Mouse (Mus musculus): ENCODE data around the gene Gm10354. TPM values are rescaled to one million over a fixed set of nuclear protein-coding genes. Genes with fewer than 3 reads are reported as not detected.
"Not testable (repeated sequence)": the region's sequence is repeated elsewhere in the genome, so short reads cannot be mapped to it uniquely, and the experiment has no call there.

Gene Gm10354
- not detected in 2 replicates for polyA plus RNA-seq (2016; fragmentation: Nextera tagmentation; extraction: Ambion mirVana)

DNA sequence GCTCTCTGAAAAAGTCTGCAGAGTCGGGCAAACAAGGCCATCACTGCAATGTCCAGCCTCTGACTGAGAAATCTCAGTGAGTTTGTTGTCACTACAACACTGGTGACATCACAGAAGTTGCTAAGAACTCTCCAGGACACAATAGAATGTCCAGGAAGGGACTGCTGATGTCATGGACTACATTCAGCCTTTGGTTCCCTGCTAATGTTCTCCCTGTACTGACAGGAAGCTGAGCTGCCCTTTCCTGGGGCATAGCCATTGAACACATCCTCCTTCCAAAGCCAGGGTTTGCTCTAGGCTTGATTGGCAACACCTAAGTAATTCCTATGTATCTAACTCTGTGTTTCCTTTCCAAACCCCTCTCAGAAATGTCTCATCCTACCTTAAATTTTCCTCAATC, at the start of gene Gm10354:
Gene Gm10354, minus strand, starts transcription at position 101 of the 400 bp plus-strand sequence.
- not testable (repeated sequence) for H3K4me1 ChIP-seq, H3K36me3 ChIP-seq
- WGBS (ENCODE audit: insufficient replicate concordance): 28% methylated on average over 1 of the region's 1 CpGs

DNA sequence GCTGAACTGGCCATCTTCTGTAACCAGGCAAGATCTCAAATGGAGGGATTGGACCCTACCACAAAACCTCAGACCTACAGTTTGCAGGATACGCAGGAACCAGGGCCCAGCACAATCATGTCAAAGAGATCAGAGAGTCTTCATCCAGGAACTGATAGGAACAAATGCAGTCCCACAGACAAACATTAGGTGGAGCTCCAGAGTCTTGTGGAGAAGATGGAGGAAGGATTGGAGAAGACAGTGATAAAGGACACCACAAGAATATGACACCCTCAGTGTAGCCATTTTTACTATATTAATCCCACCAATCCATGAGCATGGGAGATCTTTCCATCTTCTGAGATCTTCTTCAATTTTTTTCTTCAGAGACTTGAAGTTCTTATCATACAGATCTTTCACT, 45.6 kb upstream of the Gm10354 start:
- WGBS (ENCODE audit: insufficient replicate concordance): 67% methylated on average over 1 of the region's 1 CpGs
- not testable (repeated sequence) for H3K27ac ChIP-seq; H3K9ac ChIP-seq; H3K36me3 ChIP-seq; H3K27me3 ChIP-seq (replicated peaks); H3K9me3 ChIP-seq (replicated peaks); ATAC-seq; H3K4me3 ChIP-seq; H3K4me2 ChIP-seq; H3K4me1 ChIP-seq

More for the DNA sequence above, at the start of gene Gm10354:
- not testable (repeated sequence) for H3K27ac ChIP-seq; H3K4me3 ChIP-seq; H3K4me2 ChIP-seq; H3K27me3 ChIP-seq (replicated peaks); H3K9ac ChIP-seq; ATAC-seq; H3K9me3 ChIP-seq (replicated peaks)

DNA sequence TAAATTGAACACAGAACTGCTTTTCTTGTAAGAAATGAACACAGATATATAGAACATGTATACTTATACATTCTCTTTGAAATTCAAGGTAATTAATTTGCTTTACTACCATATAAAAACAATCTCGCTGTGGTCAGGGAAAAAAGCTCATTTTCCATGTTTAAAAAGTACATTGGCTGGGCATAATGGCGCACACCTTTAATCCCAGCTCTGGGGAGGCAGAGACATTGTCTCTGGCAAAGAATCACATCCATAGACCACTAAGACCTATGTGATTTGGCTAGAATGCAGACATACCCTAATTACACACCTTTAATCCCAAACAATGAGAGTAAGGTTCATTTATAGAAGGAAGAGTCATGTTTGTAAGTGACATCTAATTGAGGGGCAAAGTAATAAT, 41.3 kb upstream of the Gm10354 start:
- not testable (repeated sequence) for H3K4me2 ChIP-seq; ATAC-seq; H3K27me3 ChIP-seq (replicated peaks); H3K9ac ChIP-seq; H3K36me3 ChIP-seq; H3K4me1 ChIP-seq; H3K4me3 ChIP-seq; H3K27ac ChIP-seq
- peaks cover 11% of the 10 kb centered on the region; the same call in 1 of the 2 replicates for H3K9me3 ChIP-seq (replicated peaks)
- WGBS (ENCODE audit: insufficient replicate concordance): 59% methylated on average over 2 of the region's 2 CpGs

DNA sequence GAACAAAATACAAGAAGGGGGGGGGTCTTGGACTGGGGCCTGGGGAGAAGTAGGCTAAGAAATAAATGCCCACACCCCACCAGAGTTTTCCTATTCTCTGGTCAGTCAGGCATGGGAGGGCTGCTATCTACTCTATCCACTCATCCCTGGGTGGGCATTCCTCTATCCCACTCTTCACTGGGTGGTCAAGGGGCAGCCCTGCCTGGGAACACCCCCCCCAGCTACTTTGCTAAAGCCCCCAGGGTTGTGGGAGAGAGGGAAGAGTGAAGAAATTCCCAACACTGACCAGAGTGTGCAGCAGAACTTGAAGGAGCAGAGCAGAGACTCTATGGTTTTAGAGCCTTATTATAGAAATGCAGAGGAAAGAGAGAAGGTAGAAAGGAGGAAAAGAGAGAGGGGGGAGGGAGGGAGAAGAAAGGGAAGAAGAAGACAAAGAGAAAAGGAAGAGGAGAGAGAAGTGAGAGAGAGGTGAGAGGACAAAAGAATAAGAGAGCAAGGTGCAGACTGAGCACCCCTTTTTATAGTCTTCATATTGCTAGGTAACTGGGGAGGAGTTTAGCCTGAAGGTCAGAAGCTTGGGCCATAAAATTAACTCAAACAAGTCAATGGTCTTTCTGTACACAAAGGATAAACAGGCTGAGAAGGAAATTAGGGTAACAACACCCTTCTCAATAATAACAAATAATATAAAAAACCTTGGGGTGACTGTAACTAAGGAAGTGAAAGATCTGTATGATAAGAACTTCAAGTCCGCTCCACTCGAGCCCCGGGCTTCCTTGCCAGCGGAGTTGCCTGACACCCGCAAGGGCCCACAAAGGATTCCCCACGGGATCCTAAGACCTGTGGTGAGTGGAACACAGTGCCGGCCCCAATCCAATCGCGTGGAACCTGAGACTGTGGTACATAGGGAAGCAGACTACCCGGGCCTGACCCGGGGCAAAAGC, 32.2 kb upstream of the Gm10354 start:
- not testable (repeated sequence) for H3K27ac ChIP-seq; H3K36me3 ChIP-seq; H3K4me2 ChIP-seq; H3K9ac ChIP-seq; H3K27me3 ChIP-seq (replicated peaks); H3K4me1 ChIP-seq; H3K4me3 ChIP-seq
- WGBS (ENCODE audit: insufficient replicate concordance): 71% methylated on average over 11 of the region's 11 CpGs
- peak; percentile 24; the same call in 1 of the 2 replicates for ATAC-seq
- peaks cover 17% of the 10 kb centered on the region for H3K9me3 ChIP-seq (replicated peaks)

DNA sequence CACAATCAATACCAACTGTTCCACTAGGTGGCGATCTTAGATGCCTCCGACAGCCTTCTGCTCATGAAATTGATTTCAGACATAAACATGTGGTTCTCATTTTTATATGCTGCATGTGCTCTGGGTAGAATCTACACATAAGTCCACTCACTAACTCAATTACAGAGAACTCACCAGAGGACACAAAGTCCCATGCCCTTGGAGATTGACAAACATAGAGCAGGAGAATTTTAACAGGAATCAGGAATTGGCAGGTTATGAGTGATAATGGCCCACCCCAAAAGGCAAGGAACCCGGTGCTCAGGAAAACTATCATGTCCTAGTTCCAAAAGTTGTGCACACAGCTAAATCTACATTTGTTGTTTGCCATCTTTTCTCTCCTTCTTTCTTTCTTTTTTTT, 28.2 kb upstream of the Gm10354 start:
- not testable (repeated sequence) for H3K4me2 ChIP-seq; H3K36me3 ChIP-seq; H3K27me3 ChIP-seq (replicated peaks); H3K9ac ChIP-seq; H3K4me1 ChIP-seq; ATAC-seq; H3K4me3 ChIP-seq; H3K27ac ChIP-seq
- 43% methylated on average over 3 of the region's 3 CpGs for WGBS (ENCODE audit: insufficient replicate concordance)
- peaks cover 29% of the 10 kb centered on the region for H3K9me3 ChIP-seq (replicated peaks)

DNA sequence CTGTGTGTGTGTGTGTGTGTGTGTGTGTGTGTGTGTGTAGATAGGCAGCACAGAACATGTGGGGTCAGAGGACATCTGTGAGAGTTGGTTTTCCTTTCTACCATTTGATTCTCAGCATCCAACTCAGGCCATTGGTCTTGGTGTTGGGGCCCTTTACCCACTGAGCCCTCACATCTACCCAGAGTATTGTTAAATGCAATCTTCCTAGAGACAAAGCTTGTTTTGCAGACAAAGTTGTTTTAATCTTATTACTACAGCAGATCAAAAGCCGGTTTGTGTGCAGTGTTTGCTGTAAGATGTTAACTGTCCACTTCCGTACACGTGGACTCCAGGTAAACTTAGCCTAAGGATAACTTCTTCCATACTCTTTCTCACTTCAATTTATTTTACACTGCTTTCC, 27.6 kb upstream of the Gm10354 start:
- ATAC-seq; H3K36me3 ChIP-seq; H3K9ac ChIP-seq; H3K4me1 ChIP-seq; H3K4me3 ChIP-seq; H3K4me2 ChIP-seq; H3K27ac ChIP-seq; H3K27me3 ChIP-seq (replicated peaks): not testable (repeated sequence)
- 56% methylated on average over 3 of the region's 3 CpGs for WGBS (ENCODE audit: insufficient replicate concordance)
- peaks cover 25% of the 10 kb centered on the region for H3K9me3 ChIP-seq (replicated peaks)

- H3K4me1 ChIP-seq; H3K27ac ChIP-seq; H3K36me3 ChIP-seq; ATAC-seq; H3K4me2 ChIP-seq; H3K9ac ChIP-seq; H3K4me3 ChIP-seq; H3K27me3 ChIP-seq (replicated peaks): not testable (repeated sequence)
- H3K9me3 ChIP-seq (replicated peaks): peaks cover 18% of the 10 kb centered on the region
- 56% methylated on average over 3 of the region's 4 CpGs for WGBS (ENCODE audit: insufficient replicate concordance)
Measured at GRCm38 (mm10) chr5:15005584-15005983, 26.8 kb upstream of the Gm10354 start.

GRCm38 (mm10) chr5:15004569-15005562, 26.1 kb upstream of the Gm10354 start:
- H3K27ac ChIP-seq; H3K4me1 ChIP-seq; H3K9ac ChIP-seq; H3K27me3 ChIP-seq (replicated peaks); H3K4me2 ChIP-seq; H3K36me3 ChIP-seq; H3K4me3 ChIP-seq: not testable (repeated sequence)
- ATAC-seq: peak; percentile 85
- WGBS (ENCODE audit: insufficient replicate concordance): 57% methylated on average over 5 of the region's 5 CpGs
- peaks cover 22% of the 10 kb centered on the region for H3K9me3 ChIP-seq (replicated peaks)

DNA sequence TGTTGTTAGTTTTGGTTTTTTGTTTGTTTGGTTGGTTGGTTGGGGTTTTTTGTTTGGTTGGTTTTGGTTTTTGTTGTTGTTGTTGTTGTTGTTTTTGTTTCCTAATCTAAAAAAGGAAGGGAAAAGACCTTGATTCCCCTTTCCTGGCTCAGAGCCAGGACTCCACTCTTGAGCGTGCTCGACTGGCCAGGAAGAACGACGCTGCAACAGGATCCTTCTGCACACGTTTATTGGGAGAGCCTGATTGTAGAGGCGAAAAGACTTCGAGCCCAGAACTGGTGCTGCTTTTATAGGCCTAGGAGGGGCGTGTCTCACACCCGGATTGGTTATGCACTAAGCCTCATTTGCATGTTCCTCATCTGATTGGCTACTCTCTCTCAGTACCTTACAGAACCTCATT, 19.3 kb upstream of the Gm10354 start:
- not testable (repeated sequence) for H3K36me3 ChIP-seq; ATAC-seq; H3K27me3 ChIP-seq (replicated peaks); H3K4me1 ChIP-seq; H3K27ac ChIP-seq; H3K4me2 ChIP-seq; H3K9ac ChIP-seq; H3K4me3 ChIP-seq
- H3K9me3 ChIP-seq (replicated peaks): peaks cover 25% of the 10 kb centered on the region
- 65% methylated on average over 9 of the region's 9 CpGs for WGBS (ENCODE audit: insufficient replicate concordance)

DNA sequence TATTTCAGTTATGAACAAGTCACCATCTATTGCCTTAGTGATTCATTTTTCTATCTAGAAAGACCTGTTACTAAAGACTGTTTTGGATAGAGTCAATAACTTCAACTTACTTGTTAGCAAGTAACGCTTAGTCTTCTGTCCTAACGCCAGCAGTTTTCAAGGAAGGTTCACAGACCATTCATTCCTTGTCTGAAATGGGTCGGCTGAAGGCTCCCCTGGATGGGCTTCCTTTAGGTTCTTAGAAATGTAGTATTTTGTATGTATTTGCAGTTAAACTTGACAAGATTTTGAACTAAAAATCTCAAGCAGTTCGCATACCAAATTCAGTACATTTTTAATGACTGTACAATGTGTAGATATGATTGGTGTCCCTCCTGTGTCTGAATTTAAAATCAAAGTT, 18.8 kb upstream of the Gm10354 start:
- ATAC-seq, H3K36me3 ChIP-seq: not testable (repeated sequence)
- WGBS (ENCODE audit: insufficient replicate concordance): 71% methylated on average over 4 of the region's 4 CpGs

GRCm38 (mm10) chr5:14996670-14997249, 18.0 kb upstream of the Gm10354 start:
- H3K36me3 ChIP-seq; H3K4me1 ChIP-seq; H3K4me2 ChIP-seq; H3K27ac ChIP-seq; H3K27me3 ChIP-seq (replicated peaks); H3K4me3 ChIP-seq; H3K9ac ChIP-seq; ATAC-seq: not testable (repeated sequence)
- peaks cover 20% of the 10 kb centered on the region for H3K9me3 ChIP-seq (replicated peaks)
- WGBS (ENCODE audit: insufficient replicate concordance): 53% methylated on average over 7 of the region's 7 CpGs

More for the DNA sequence above, 18.8 kb upstream of the Gm10354 start:
- H3K27ac ChIP-seq; H3K9ac ChIP-seq; H3K4me2 ChIP-seq; H3K4me3 ChIP-seq; H3K27me3 ChIP-seq (replicated peaks); H3K4me1 ChIP-seq: not testable (repeated sequence)
- H3K9me3 ChIP-seq (replicated peaks): peaks cover 24% of the 10 kb centered on the region

Measured in liver, embryonic 12.5 days (tissue).